Mouse (Mus musculus): ENCODE results near the gene Samt4.
"Not testable (repeated sequence)": the region's sequence is repeated elsewhere in the genome, so short reads cannot be mapped to it uniquely, and the experiment has no call there.

The Samt4 gene

GRCm38 (mm10) chrX:154481702-154482101, at the start of gene Samt4:
Gene Samt4 (plus strand): TSS chrX:154482002.
- DNase-seq (ENCODE audit: low spot score in 2 of 2), result no peak

GRCm38 (mm10) chrX:154443696-154444095, 38.1 kb upstream of the Samt4 start:
- DNase-seq (ENCODE audit: low spot score in 2 of 2), result not testable (repeated sequence)

- not testable (repeated sequence) for DNase-seq (ENCODE audit: low spot score in 2 of 2)
Measured at GRCm38 (mm10) chrX:154468386-154468785, 13.4 kb upstream of the Samt4 start.
